Mouse (Mus musculus): Measurements from ENCODE around the gene Nrip3.

DNA sequence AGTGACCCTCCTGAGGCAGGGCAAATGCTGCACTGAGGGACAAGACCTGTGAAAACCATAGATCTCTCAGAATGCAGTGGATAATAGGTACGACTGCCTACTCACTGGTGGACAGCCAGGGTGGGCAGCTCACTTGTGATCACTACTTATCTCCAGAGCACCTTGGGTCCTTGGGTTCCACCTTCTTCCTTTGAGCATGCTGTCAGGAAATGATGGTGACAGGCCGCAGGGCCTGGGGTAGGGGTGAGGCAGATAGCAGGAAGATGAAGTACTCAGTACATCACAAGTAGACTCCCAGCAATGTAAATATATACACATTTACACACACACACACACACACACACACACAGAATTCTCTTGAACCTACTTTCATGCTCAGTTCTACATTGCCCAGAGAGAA is 6.0 kb upstream of the Nrip3 start:
- no peak for TF ChIP-seq CTCF (IDR thresholded peaks at IDR 0.05; ENCODE audit: low read depth)
- no peak for TF ChIP-seq EP300 (IDR thresholded peaks at IDR 0.05; ENCODE audit: low read depth)
